Mouse (Mus musculus) spleen, postnatal 0 days (tissue): ENCODE measurements around the gene Zfp738. TPM values are rescaled to one million over a fixed set of nuclear protein-coding genes. Genes with fewer than 3 reads are reported as not detected.

Experiments
- polyA plus RNA-seq: library from polyadenylated mRNA; unstranded; fragments of >200 nt; fragmentation: Nextera tagmentation; extraction: Ambion mirVana; gene quantifications from 2 replicates; pipeline ENCODE4 v1.2.1, GENCODE M21; 2015

Gene Zfp738
- 4.5 and 6.9 TPM in 2 replicates for polyA plus RNA-seq

GRCm38 (mm10) chr13:67686971-67687370 lies at the start of gene Zfp738:
Gene Zfp738 (minus strand): TSS chr13:67687071.

GRCm38 (mm10) chr13:67728641-67729318 lies 41.9 kb upstream of the Zfp738 start, which contains the start of gene Zfp65:
Gene Zfp65 (minus strand): TSS chr13:67729173.

GRCm38 (mm10) chr13:67637294-67638007 lies 49.4 kb downstream of the Zfp738 start, which contains the start of the genes Gm49345 and Zfp729a:
Gene Gm49345 (minus strand): TSS chr13:67637769.
Gene Zfp729a (minus strand): TSS chr13:67637791.

GRCm38 (mm10) chr13:67609066-67609876 lies 77.6 kb downstream of the Zfp738 start, which contains the start of gene Zfp729b:
Gene Zfp729b (minus strand): TSS chr13:67609707.

Other genes starting within 250 kb of the Zfp738 start
- 5.7 and 7.4 TPM in 2 replicates for gene Zfp874a, start 235.4 kb downstream of the Zfp738 start, polyA plus RNA-seq
- 3.1 and 3.8 TPM in 2 replicates for gene Zfp874b, start 202.8 kb downstream of the Zfp738 start, polyA plus RNA-seq
- 3.3 and 3.8 TPM in 2 replicates for gene Zfp58, start 186.5 kb downstream of the Zfp738 start, polyA plus RNA-seq
- gene Gm26965, start 160.9 kb downstream of the Zfp738 start, polyA plus RNA-seq, result not detected in 2 replicates
- gene Zfp87, start 160.9 kb downstream of the Zfp738 start, polyA plus RNA-seq, result 14.5 and 17.2 TPM in 2 replicates
- gene Zfp748, start 133.2 kb downstream of the Zfp738 start, polyA plus RNA-seq, result 3.8 and 3.9 TPM in 2 replicates
- 1.8 and 2.7 TPM in 2 replicates for gene Zfp729b, start 77.4 kb downstream of the Zfp738 start, polyA plus RNA-seq
- not detected in 2 replicates for gene Gm49345, start 49.3 kb downstream of the Zfp738 start, polyA plus RNA-seq
- 1.5 and 2.4 TPM in 2 replicates for gene Zfp729a, start 49.3 kb downstream of the Zfp738 start, polyA plus RNA-seq
- 1.8 and 2.3 TPM in 2 replicates for gene Zfp65, start 42.1 kb upstream of the Zfp738 start, polyA plus RNA-seq
- gene Zfp85, start 68.2 kb upstream of the Zfp738 start, polyA plus RNA-seq, result 1.5 and 2.0 TPM in 2 replicates
- gene Zfp493, start 92.6 kb upstream of the Zfp738 start, polyA plus RNA-seq, result 0.46 and 0.89 TPM in 2 replicates
- 1.9 and 3.6 TPM in 2 replicates for gene Zfp273, start 126.7 kb upstream of the Zfp738 start, polyA plus RNA-seq
- gene Gm10037, start 144.0 kb upstream of the Zfp738 start, polyA plus RNA-seq, result 0.66 and 1.2 TPM in 2 replicates
- not detected in 2 replicates for gene BC048507, start 176.3 kb upstream of the Zfp738 start, polyA plus RNA-seq